Mouse (Mus musculus) CH12.LX (cell line): ENCODE data around the gene Arhgef39.

Experiments
- CTCF ChIP-seq, 2 experiments: IDR thresholded peaks in 1 of 2; conservative IDR thresholded peaks in 1 of 2; 2 replicates each; pipeline ENCODE4 v1.5.1; 2011 to 2012; ENCODE audit warnings: low read depth in 2 of 2, low read length in 2 of 2, improper control_type of control experiment in 1 of 2, inconsistent platforms in 1 of 2, mild to moderate bottlenecking in 1 of 2, moderate library complexity in 1 of 2
- JUN ChIP-seq: IDR thresholded peaks from 2 replicates; pipeline ENCODE4 v1.6.1; 2011; ENCODE audit warnings: low read depth, mild to moderate bottlenecking, low read length, improper control_type of control experiment, moderate library complexity; ENCODE audit not compliant: insufficient read depth
- POLR2A ChIP-seq: IDR thresholded peaks from 2 replicates; pipeline ENCODE4 v1.6.1; 2011; ENCODE audit warnings: low read depth, mild to moderate bottlenecking, improper control_type of control experiment, low read length
- POLR2AphosphoS2 ChIP-seq: IDR thresholded peaks from 2 replicates; pipeline ENCODE4 v1.6.1; 2011; ENCODE audit warnings: low read depth, low read length, improper control_type of control experiment
- SIN3A ChIP-seq: IDR thresholded peaks from 2 replicates; pipeline ENCODE4 v1.6.1; 2012; ENCODE audit warnings: low read length, improper control_type of control experiment, inconsistent platforms
- TCF12 ChIP-seq: IDR thresholded peaks from 2 replicates; pipeline ENCODE4 v1.6.1; 2014; ENCODE audit warnings: low read depth, mild to moderate bottlenecking, inconsistent platforms, low read length, improper control_type of control experiment
- USF1 ChIP-seq: IDR thresholded peaks from 2 replicates; pipeline ENCODE4 v1.6.1; 2014; ENCODE audit warnings: low read depth, mild to moderate bottlenecking, inconsistent platforms, low read length, improper control_type of control experiment
- ZNF384 ChIP-seq: IDR thresholded peaks from 2 replicates; pipeline ENCODE4 v1.6.1; 2012; ENCODE audit warnings: low read depth, low read length, improper control_type of control experiment, inconsistent platforms

- TF ChIP-seq JUN (0 out of 2 replicates have a peak, but pooled peaks have one; percentile 8), SIN3A (peak; percentile 78), USF1 (no peak), CTCF (conservative IDR thresholded peaks at IDR 0.05 in 1 of 2, IDR thresholded peaks at IDR 0.05 in 1 of 2; ENCODE audit: low read depth in 2 of 2, low read length in 2 of 2) (peak; percentile 12 to 15; a peak in 2 of 4 replicates), POLR2AphosphoS2 (no peak), POLR2A (peak; percentile 50; the same call in 1 of the 2 replicates), ZNF384 (no peak), TCF12 (peak; percentile 82)
Observed at GRCm38 (mm10) chr4:43454041-43454836, 45.3 kb downstream of the Arhgef39 start, which contains the start of gene Cd72.
